In the genomic region with DNA sequence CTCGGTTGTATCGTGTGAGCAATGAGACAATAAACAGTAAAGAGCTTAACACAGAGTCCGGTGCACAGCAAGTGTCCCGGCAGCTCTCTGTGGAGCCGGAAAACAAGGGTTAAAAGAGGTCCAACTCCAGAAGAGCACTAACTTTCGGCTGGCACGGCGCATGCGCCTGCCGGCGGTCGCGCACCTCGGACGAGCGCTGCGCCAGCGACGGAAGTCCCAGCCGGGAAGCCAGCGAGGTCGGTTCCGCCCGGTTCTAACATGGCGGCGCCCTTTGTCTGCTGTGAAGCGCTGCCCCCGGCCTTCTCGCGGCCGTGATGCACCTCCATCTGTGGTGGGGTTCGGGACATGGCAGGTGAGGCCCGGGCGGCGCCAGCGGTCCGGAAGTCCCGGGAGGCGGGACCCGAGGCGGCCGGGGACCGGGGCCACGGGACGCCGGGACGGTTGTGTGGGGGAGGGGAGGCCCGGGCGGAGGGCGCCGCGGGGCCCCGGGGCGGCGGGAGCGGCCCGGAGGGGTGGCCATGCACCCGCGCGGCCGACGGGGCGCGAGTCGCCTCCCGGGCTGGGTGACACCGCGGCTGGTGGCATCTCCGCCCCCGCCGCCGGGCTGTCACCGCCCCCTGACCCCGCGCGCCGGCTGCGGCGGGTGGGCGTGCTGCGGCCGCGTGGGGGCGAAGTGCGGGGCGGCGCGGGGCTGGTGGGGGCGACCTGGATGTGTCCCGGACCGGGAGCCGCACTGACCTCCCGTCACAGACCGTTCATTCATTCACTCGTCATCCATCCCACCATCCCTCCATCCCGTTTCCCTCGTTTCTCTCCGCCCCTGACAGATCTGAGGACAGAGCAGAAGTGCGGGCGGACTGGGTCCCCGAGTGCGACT, we compare ENCODE assay signal across 8 mouse cellular contexts. TPM values are rescaled to one million over a fixed set of nuclear protein-coding genes. Genes with fewer than 3 reads are reported as not detected.
DNase-seq lines count a peak whose midpoint lies in the region; ATAC-seq lines count a peak whose summit lies in the region.

A gene (plus strand): TSS at position 204 of the 877 bp plus-strand sequence.

- 0% methylated on average over 73 of the region's 102 CpGs for WGBS in embryonic facial prominence, embryonic 12.5 days
- WGBS in limb, embryonic 12.5 days, result under 1% methylated on average over 79 of the region's 102 CpGs
- 1% methylated on average over 69 of the region's 102 CpGs for WGBS in midbrain, embryonic 14.5 days

- H3K9ac ChIP-seq in embryonic facial prominence, embryonic 12.5 days, result peak within 1 kb of the TSS; percentile 93
- peak within 1 kb of the TSS; percentile 95 for H3K9ac ChIP-seq in limb, embryonic 12.5 days (replicated peaks)
- peak within 1 kb of the TSS; percentile 98 for H3K9ac ChIP-seq in midbrain, embryonic 14.5 days (replicated peaks; ENCODE audit: low read length)

- peak within 1 kb of the TSS; percentile 88 for H3K4me2 ChIP-seq in embryonic facial prominence, embryonic 12.5 days (replicated peaks)
- H3K4me2 ChIP-seq in limb, embryonic 12.5 days, result peak within 1 kb of the TSS; percentile 90
- H3K4me2 ChIP-seq in midbrain, embryonic 14.5 days (ENCODE audit: low read length), result peak within 1 kb of the TSS; percentile 65

- H3K4me1 ChIP-seq in embryonic facial prominence, embryonic 12.5 days, result peaks cover 12% of the 10 kb centered on the region
- peaks cover 17% of the 10 kb centered on the region for H3K4me1 ChIP-seq in limb, embryonic 12.5 days (replicated peaks)
- peaks cover 9% of the 10 kb centered on the region for H3K4me1 ChIP-seq in midbrain, embryonic 14.5 days (ENCODE audit: control insufficient read depth, insufficient read depth, low read length)

- H3K27me3 ChIP-seq in embryonic facial prominence, embryonic 12.5 days, result no peaks in the 10 kb centered on the region
- H3K27me3 ChIP-seq in limb, embryonic 12.5 days, result no peaks in the 10 kb centered on the region
- no peaks in the 10 kb centered on the region for H3K27me3 ChIP-seq in midbrain, embryonic 14.5 days (ENCODE audit: control insufficient read depth, insufficient read depth, low read length)

- ATAC-seq in embryonic facial prominence, embryonic 12.5 days (ENCODE audit: insufficient number of reproducible peaks, insufficient read depth, low FRiP score, low TSS enrichment), result peak; percentile 70
- ATAC-seq in limb, embryonic 12.5 days (ENCODE audit: insufficient number of reproducible peaks, insufficient read depth, low FRiP score, low TSS enrichment, low read depth), result peak; percentile 84
- peak; percentile 92 for ATAC-seq in midbrain, embryonic 14.5 days (ENCODE audit: low FRiP score, low TSS enrichment)

- no peaks in the 10 kb centered on the region for H3K9me3 ChIP-seq in embryonic facial prominence, embryonic 12.5 days
- no peaks in the 10 kb centered on the region for H3K9me3 ChIP-seq in limb, embryonic 12.5 days
- no peaks in the 10 kb centered on the region for H3K9me3 ChIP-seq in midbrain, embryonic 14.5 days (ENCODE audit: control insufficient read depth, low read length)

- peak; percentile 84 for DNase-seq in 3T3-L1 (ENCODE audit: low read depth, low spot score)
- peak; percentile 92 to 95 for DNase-seq in adrenal gland, postnatal 36 days
- peak; percentile 92 to 93 for DNase-seq in heart, adult 18-20 months
- DNase-seq in kidney, adult 18-20 months, result peak; percentile 90
- DNase-seq in midbrain, embryonic 14.5 days, result peak; percentile 97
- DNase-seq in spleen, adult 12 weeks (ENCODE audit: low spot score), result peak; percentile 81

- H3K4me3 ChIP-seq in embryonic facial prominence, embryonic 12.5 days, result peak within 1 kb of the TSS; percentile 100
- peak within 1 kb of the TSS; percentile 100 for H3K4me3 ChIP-seq in limb, embryonic 12.5 days (replicated peaks)
- peak within 1 kb of the TSS; percentile 98 for H3K4me3 ChIP-seq in midbrain, embryonic 14.5 days (replicated peaks; ENCODE audit: low read depth, low read length)

- peaks cover 28% of the 10 kb centered on the region for H3K36me3 ChIP-seq in embryonic facial prominence, embryonic 12.5 days
- peaks cover 34% of the 10 kb centered on the region for H3K36me3 ChIP-seq in limb, embryonic 12.5 days
- peaks cover 32% of the 10 kb centered on the region for H3K36me3 ChIP-seq in midbrain, embryonic 14.5 days (ENCODE audit: control insufficient read depth, insufficient read depth, low read length)

- peak within 1 kb of the TSS; percentile 78 for H3K27ac ChIP-seq in embryonic facial prominence, embryonic 12.5 days
- H3K27ac ChIP-seq in limb, embryonic 12.5 days, result peak within 1 kb of the TSS; percentile 84
- peak within 1 kb of the TSS; percentile 83 for H3K27ac ChIP-seq in midbrain, embryonic 14.5 days (replicated peaks; ENCODE audit: low read depth, low read length)

RNA-seq across cellular contexts. Expression of the gene that starts here (rescaled TPM):
- total RNA-seq in adrenal gland, postnatal 36 days (2021), result 10 to 100 TPM; 14.8 to 18.7 TPM
- 54.4 and 56.5 TPM in 2 replicates for polyA plus RNA-seq in embryonic facial prominence, embryonic 12.5 days (2016; fragmentation: Nextera tagmentation; extraction: Ambion mirVana)
- 10 to 100 TPM; 25.5 to 26.5 TPM for total RNA-seq in heart, adult 18-20 months (2021)
- 59.0 and 61.1 TPM in 2 replicates for polyA plus RNA-seq in limb, embryonic 12.5 days (2016; fragmentation: Nextera tagmentation; extraction: Ambion mirVana)
- 42.0 and 49.2 TPM in 2 replicates for polyA plus RNA-seq in midbrain, embryonic 14.5 days (2014; fragmentation: Nextera tagmentation; extraction: Ambion mirVana)

Comparison
In these comparisons a context has a peak if more than half of its experiments do, and no peak if none do; other contexts are left out.
1. Peak in every context shown above with its lines: DNase-seq, ATAC-seq, H3K4me3 ChIP-seq and H3K27ac ChIP-seq.